Mouse (Mus musculus) lung, adult 2 months (tissue): Measurements from ENCODE around the gene Ube2n.

Experiments
- CTCF ChIP-seq: fragments of 200-500 bp; IDR thresholded peaks from 2 replicates; pipeline ENCODE4 v1.5.1; 2011; ENCODE audit warnings: mild to moderate bottlenecking, low read length, control low read depth; ENCODE audit not compliant: insufficient read depth
- POLR2A ChIP-seq: fragments of 200-500 bp; IDR thresholded peaks from 2 replicates; pipeline ENCODE4 v1.6.1; 2011; ENCODE audit warnings: low read depth, mild to moderate bottlenecking, control low read depth, low read length, borderline replicate concordance; ENCODE audit errors: extremely low read depth

GRCm38 (mm10) chr10:95515293-95515931, 467 bp downstream of the Ube2n start:
- TF ChIP-seq CTCF = no peak
- no peak for TF ChIP-seq POLR2A
